25 mouse cellular contexts compared by ENCODE assay signal in genomic region chr17:14928631-14929030, GRCm38 (mm10). TPM values are rescaled to one million over a fixed set of nuclear protein-coding genes. Genes with fewer than 3 reads are reported as not detected.
"Had no signal": no experiment of that assay in that cellular context is flagged by ENCODE, and none has a peak within 500 bp of the region (broad histone marks: within the 10 kb centered on the region; RNA-seq: fewer than 3 reads in every experiment).

No protein-coding gene starts in this region.

- H3K4me3 ChIP-seq: lung, embryonic 15.5 days; megakaryocyte, embryonic 14.5 days; midbrain, embryonic 13.5 days; midbrain, embryonic 15.5 days; neural tube, embryonic 12.5 days; stomach, embryonic 15.5 days had no signal

- H3K9me3 ChIP-seq: lung, embryonic 15.5 days; midbrain, embryonic 13.5 days; midbrain, embryonic 15.5 days; neural tube, embryonic 12.5 days; stomach, embryonic 15.5 days had no signal

- H3K27me3 ChIP-seq: lung, embryonic 15.5 days; midbrain, embryonic 13.5 days; midbrain, embryonic 15.5 days; neural tube, embryonic 12.5 days; stomach, embryonic 15.5 days had no signal

- H3K36me3 ChIP-seq: lung, embryonic 15.5 days; midbrain, embryonic 13.5 days; midbrain, embryonic 15.5 days; neural tube, embryonic 12.5 days; stomach, embryonic 15.5 days had no signal

- DNase-seq: liver, postnatal 0 days; lung, adult 2 months; lung, postnatal 14 days; lung, postnatal 36 days; retina, postnatal 1 day; right cerebral cortex, adult 18-20 months; right cerebral cortex, postnatal 25 days; right cerebral cortex, postnatal 4 days; thymus, adult 2 months; thymus, postnatal 14 days; thymus, postnatal 36 days had no signal

- H3K4me1 ChIP-seq: lung, embryonic 15.5 days; midbrain, embryonic 13.5 days; midbrain, embryonic 15.5 days; neural tube, embryonic 12.5 days; stomach, embryonic 15.5 days had no signal

- H3K9ac ChIP-seq: liver, postnatal 0 days; lung, embryonic 15.5 days; midbrain, embryonic 13.5 days; midbrain, embryonic 15.5 days; neural tube, embryonic 12.5 days; stomach, embryonic 15.5 days had no signal

- H3K4me2 ChIP-seq: lung, embryonic 15.5 days; midbrain, embryonic 11.5 days; midbrain, embryonic 13.5 days; midbrain, embryonic 15.5 days; neural tube, embryonic 12.5 days; stomach, embryonic 15.5 days had no signal

- H3K27ac ChIP-seq: lung, embryonic 15.5 days; macrophage; midbrain, embryonic 13.5 days; midbrain, embryonic 15.5 days; neural tube, embryonic 12.5 days; stomach, embryonic 15.5 days; stomach, postnatal 0 days had no signal

RNA-seq across cellular contexts. Expression of gene Wdr27, which starts 14.3 kb away (rescaled TPM):
- total RNA-seq: neutrophil, adult 5-6 weeks had no signal

RNA-seq across cellular contexts. Expression of gene Gm3417, which starts 50.0 kb away (rescaled TPM):
- total RNA-seq: midbrain, postnatal 0 days; monocyte, adult 5-6 weeks; neutrophil, adult 5-6 weeks had no signal
- polyA plus RNA-seq: lung, embryonic 15.5 days; macrophage; midbrain, embryonic 15.5 days; neural tube, embryonic 14.5 days; small intestine, adult 2 months; stomach, embryonic 15.5 days; thymus, adult 2 months had no signal
